Mouse (Mus musculus) lung, embryonic 14.5 days (tissue): Measurements from ENCODE around the gene Sstr2. TPM values are rescaled to one million over a fixed set of nuclear protein-coding genes. Genes with fewer than 3 reads are reported as not detected.

Experiments used
- ATAC-seq: fragments of 200-750 bp; cut with Nextera tagmentation; 2 replicates; pipeline ENCODE4 v1.8.0; 2017; ENCODE audit warnings: mild to moderate bottlenecking, moderate TSS enrichment, moderate library complexity; ENCODE audit not compliant: insufficient read depth
- DNase-seq: peaks from one replicate; pipeline ENCODE4 v3.0.0-alpha.2; 2015
- H3K27ac ChIP-seq: fragments of 300-500 bp; sonication (generic); 2 replicates; pipeline ENCODE4 v1.5.1; 2014; ENCODE audit warnings: low read depth, mild to moderate bottlenecking, moderate library complexity
- H3K27me3 ChIP-seq: fragments of 300-500 bp; sonication (generic); 2 replicates; pipeline ENCODE4 v1.6.1; 2014; ENCODE audit warnings: low read length, control low read depth; ENCODE audit not compliant: insufficient read depth
- H3K36me3 ChIP-seq: fragments of 300-500 bp; sonication (generic); 2 replicates; pipeline ENCODE4 v1.6.1; 2014; ENCODE audit warnings: control low read depth; ENCODE audit not compliant: insufficient read depth
- H3K4me1 ChIP-seq: fragments of 300-500 bp; sonication (generic); 2 replicates; pipeline ENCODE4 v1.6.1; 2014; ENCODE audit warnings: antibody characterized with exemption, control low read depth; ENCODE audit not compliant: insufficient read depth
- H3K4me2 ChIP-seq: fragments of 300-500 bp; sonication (generic); 2 replicates; pipeline ENCODE4 v1.6.1; 2014; ENCODE audit warnings: mild to moderate bottlenecking
- H3K4me3 ChIP-seq: fragments of 300-500 bp; sonication (generic); 2 replicates; pipeline ENCODE4 v1.5.1; 2014; ENCODE audit warnings: low read depth, low read length
- H3K9ac ChIP-seq: fragments of 300-500 bp; sonication (generic); 2 replicates; pipeline ENCODE4 v1.6.1; 2014
- H3K9me3 ChIP-seq: fragments of 300-500 bp; sonication (generic); 2 replicates; pipeline ENCODE4 v1.6.1; 2016; ENCODE audit warnings: low read depth, low read length, control low read depth
- CTCF ChIP-seq: IDR thresholded peaks from 2 replicates; pipeline ENCODE4 v1.5.1; 2016; ENCODE audit warnings: antibody characterized with exemption, low read depth
- WGBS: fragments of 180-500 bp; shearing (Covaris S2); extraction: QIAGEN DNeasy Blood & Tissue Kit; methylation state at CpG from one replicate; pipeline ENCODE4 v1.1.7; 2014; 5-methylcytosine and 5-hydroxymethylcytosine counted together
- polyA plus RNA-seq: library from polyadenylated mRNA; unstranded; fragments of >200 nt; fragmentation: Nextera tagmentation; extraction: Ambion mirVana; gene quantifications from 2 replicates; pipeline ENCODE4 v1.2.1, GENCODE M21; 2014

The Sstr2 gene
- polyA plus RNA-seq, 1 experiment from 2014 or later: 1.4 TPM

GRCm38 (mm10) chr11:113666205-113666604 is 47.1 kb downstream of the Sstr2 start:
- H3K27ac ChIP-seq: peak overlapping the region; percentile 63; the same call in 1 of the 2 replicates
- 58% methylated on average over 6 of the region's 6 CpGs for WGBS

GRCm38 (mm10) chr11:113666648-113667047 is 47.5 kb downstream of the Sstr2 start:
- ATAC-seq (peak; percentile 35; the same call in 1 of the 2 replicates), DNase-seq (peak; percentile 46)
- Histone ChIP-seq H3K9ac (no peak overlapping the region; the same call in 1 of the 2 replicates), H3K9me3 (no peaks in the 10 kb centered on the region), H3K4me2 (no peak overlapping the region), H3K36me3 (peaks cover 55% of the 10 kb centered on the region), H3K4me1 (0 out of 2 replicates have a peak, but pooled peaks cover 3% of the 10 kb centered on the region), H3K27me3 (no peaks in the 10 kb centered on the region), H3K4me3 (no peak overlapping the region), H3K27ac (peak overlapping the region; percentile 63; the same call in 1 of the 2 replicates)
- no peak for TF ChIP-seq CTCF
- WGBS: 38% methylated on average over 10 of the region's 10 CpGs

More at GRCm38 (mm10) chr11:113666205-113666604, 47.1 kb downstream of the Sstr2 start:
- TF ChIP-seq CTCF: no peak
- H3K27me3 ChIP-seq: no peaks in the 10 kb centered on the region
- no peak for ATAC-seq
- H3K36me3 ChIP-seq: peaks cover 56% of the 10 kb centered on the region
- no peaks in the 10 kb centered on the region for H3K9me3 ChIP-seq
- no peak for DNase-seq
- no peak overlapping the region for H3K9ac ChIP-seq
- H3K4me3 ChIP-seq: no peak overlapping the region
- 0 out of 2 replicates have a peak, but pooled peaks cover 3% of the 10 kb centered on the region for H3K4me1 ChIP-seq
- H3K4me2 ChIP-seq: no peak overlapping the region

DNA sequence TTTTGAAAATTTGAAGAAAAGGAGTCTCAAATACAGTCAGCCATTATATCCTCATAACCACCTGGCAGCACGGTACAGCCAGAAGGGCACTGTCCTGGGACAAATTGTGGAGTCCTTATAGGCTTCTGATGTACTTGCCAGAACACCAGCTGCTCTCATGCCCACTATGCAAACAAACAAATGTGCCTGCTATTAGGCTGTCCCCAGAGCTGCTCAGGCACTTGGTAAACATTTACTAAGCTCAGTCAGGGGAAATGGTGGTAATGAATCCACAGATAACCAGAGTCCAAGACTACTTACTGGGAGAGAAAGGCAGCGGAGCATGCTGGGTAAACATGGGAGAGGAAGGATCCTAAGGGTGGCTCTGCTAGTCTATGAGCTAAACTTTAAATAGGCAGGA is 48.0 kb downstream of the Sstr2 start:
- H3K9ac ChIP-seq: no peak overlapping the region
- H3K4me1 ChIP-seq: 0 out of 2 replicates have a peak, but pooled peaks cover 3% of the 10 kb centered on the region
- no peak overlapping the region for H3K4me3 ChIP-seq
- WGBS: 49% methylated on average over 2 of the region's 2 CpGs
- no peaks in the 10 kb centered on the region for H3K27me3 ChIP-seq
- no peak overlapping the region for H3K4me2 ChIP-seq
- H3K9me3 ChIP-seq: no peaks in the 10 kb centered on the region
- H3K36me3 ChIP-seq: peaks cover 55% of the 10 kb centered on the region
- DNase-seq (no peak), ATAC-seq (peak; percentile 32; the same call in 1 of the 2 replicates)
- TF ChIP-seq CTCF: no peak
- H3K27ac ChIP-seq: peak overlapping the region; percentile 63; the same call in 1 of the 2 replicates

GRCm38 (mm10) chr11:113667704-113668103 is 48.6 kb downstream of the Sstr2 start:
- ATAC-seq (no peak), DNase-seq (no peak)
- no peaks in the 10 kb centered on the region for H3K27me3 ChIP-seq
- no peak overlapping the region for H3K4me2 ChIP-seq
- WGBS: 57% methylated on average over 4 of the region's 4 CpGs
- no peaks in the 10 kb centered on the region for H3K9me3 ChIP-seq
- 0 out of 2 replicates have a peak overlapping the region, but pooled peaks have one; percentile 15 for H3K27ac ChIP-seq
- TF ChIP-seq CTCF: no peak
- H3K4me3 ChIP-seq: no peak overlapping the region
- H3K36me3 ChIP-seq: peaks cover 55% of the 10 kb centered on the region
- 0 out of 2 replicates have a peak, but pooled peaks cover 3% of the 10 kb centered on the region for H3K4me1 ChIP-seq
- no peak overlapping the region for H3K9ac ChIP-seq

GRCm38 (mm10) chr11:113668857-113669256 is 49.7 kb downstream of the Sstr2 start:
- DNase-seq (no peak), ATAC-seq (no peak)
- H3K27ac ChIP-seq: no peak overlapping the region
- H3K9me3 ChIP-seq: no peaks in the 10 kb centered on the region
- H3K36me3 ChIP-seq: peaks cover 54% of the 10 kb centered on the region
- H3K9ac ChIP-seq: no peak overlapping the region
- no peak for TF ChIP-seq CTCF
- H3K4me1 ChIP-seq: 0 out of 2 replicates have a peak, but pooled peaks cover 3% of the 10 kb centered on the region
- H3K27me3 ChIP-seq: no peaks in the 10 kb centered on the region
- no peak overlapping the region for H3K4me3 ChIP-seq
- 85% methylated on average over 5 of the region's 5 CpGs for WGBS
- no peak overlapping the region for H3K4me2 ChIP-seq

DNA sequence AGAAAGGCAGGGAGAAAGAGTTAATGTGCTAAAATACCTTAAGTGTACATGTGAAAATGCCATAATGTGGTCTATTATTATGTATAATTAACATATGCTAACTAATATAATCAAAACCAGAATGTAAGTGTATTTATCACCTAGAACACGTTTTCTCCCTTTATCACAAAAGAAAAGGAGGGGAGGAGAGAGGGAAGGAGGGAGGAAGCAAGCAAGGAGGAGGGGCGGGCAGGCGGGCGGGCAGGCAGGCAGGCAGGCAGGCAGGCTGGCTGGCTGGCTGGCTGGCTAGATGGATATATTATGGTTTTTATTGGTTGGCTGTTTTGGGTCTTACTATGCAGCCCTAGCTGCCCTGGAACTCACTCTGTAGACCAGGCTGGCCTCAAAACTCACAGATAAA is 50.6 kb downstream of the Sstr2 start:
- H3K36me3 ChIP-seq: peaks cover 57% of the 10 kb centered on the region

DNA sequence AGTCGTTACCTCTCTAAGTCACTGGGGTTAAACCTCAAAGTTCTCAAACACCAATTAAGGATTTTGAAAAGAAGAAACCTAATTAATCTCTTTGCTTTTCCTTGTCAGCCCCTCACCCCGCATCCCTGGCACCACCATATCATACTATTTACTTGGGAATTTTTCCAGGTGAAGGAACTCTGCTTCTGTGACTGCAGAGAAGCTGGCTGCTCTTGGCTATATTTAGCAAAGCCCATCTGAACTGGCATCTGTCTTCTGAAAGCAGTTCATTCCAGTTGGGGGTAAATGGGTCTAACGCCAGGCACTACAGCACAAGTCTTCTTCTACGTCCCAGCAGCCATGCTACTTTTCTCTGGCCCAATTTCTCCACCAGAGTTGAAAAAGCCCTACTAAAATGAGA is 54.5 kb downstream of the Sstr2 start:
- WGBS: 90% methylated on average over 4 of the region's 4 CpGs

More for the DNA sequence above, 50.6 kb downstream of the Sstr2 start:
- Histone ChIP-seq H3K27ac (no peak overlapping the region), H3K9me3 (no peaks in the 10 kb centered on the region), H3K4me2 (no peak overlapping the region), H3K27me3 (no peaks in the 10 kb centered on the region), H3K9ac (no peak overlapping the region), H3K4me3 (no peak overlapping the region), H3K4me1 (0 out of 2 replicates have a peak, but pooled peaks cover 3% of the 10 kb centered on the region)
- ATAC-seq: no peak
- TF ChIP-seq CTCF: no peak
- WGBS: 81% methylated on average over 4 of the region's 4 CpGs
- no peak for DNase-seq

More for the DNA sequence above, 54.5 kb downstream of the Sstr2 start:
- TF ChIP-seq CTCF: no peak
- Histone ChIP-seq H3K36me3 (peaks cover 73% of the 10 kb centered on the region), H3K4me2 (no peak overlapping the region), H3K9me3 (no peaks in the 10 kb centered on the region), H3K4me1 (no peaks in the 10 kb centered on the region), H3K9ac (no peak overlapping the region), H3K4me3 (no peak overlapping the region), H3K27me3 (no peaks in the 10 kb centered on the region), H3K27ac (no peak overlapping the region)
- ATAC-seq: no peak
- DNase-seq: no peak
